20 mouse cellular contexts compared by ENCODE assay signal in the genomic region with DNA sequence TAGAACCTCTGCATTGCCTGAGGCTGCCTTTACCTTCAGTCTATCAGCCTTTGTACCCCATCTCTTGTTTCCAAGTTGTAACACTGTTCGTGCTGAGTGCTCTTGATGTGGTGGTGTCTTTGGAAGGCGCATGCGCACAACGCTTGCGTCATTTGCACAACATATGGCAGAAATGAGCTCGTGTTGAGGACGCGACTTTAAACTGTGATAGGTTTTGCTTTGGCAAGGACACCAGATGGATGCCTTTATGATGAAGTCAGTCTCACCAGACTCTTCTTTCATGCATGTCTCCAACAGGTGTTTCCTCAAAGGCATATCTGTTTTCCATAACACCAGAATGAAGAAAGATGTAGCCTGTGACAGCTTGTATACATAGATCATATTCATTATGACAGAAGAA.
"Had no signal": no experiment of that assay in that cellular context is flagged by ENCODE, and none has a peak within 500 bp of the region (broad histone marks: within the 10 kb centered on the region; RNA-seq: fewer than 3 reads in every experiment).

No protein-coding gene starts in this region.

- H3K4me3 ChIP-seq: layer of hippocampus, adult 2 months; limb, embryonic 15.5 days; liver, embryonic 13.5 days; midbrain, embryonic 10.5 days; midbrain, embryonic 13.5 days; myocyte; neural tube, embryonic 13.5 days had no signal

- ATAC-seq: intestine, postnatal 0 days; midbrain, embryonic 13.5 days; midbrain, embryonic 16.5 days had no signal

- H3K27ac ChIP-seq: kidney, postnatal 0 days; layer of hippocampus, adult 2 months; limb, embryonic 15.5 days; liver, embryonic 13.5 days; macrophage; midbrain, embryonic 10.5 days; midbrain, embryonic 13.5 days; neural tube, embryonic 13.5 days had no signal

- H3K4me2 ChIP-seq: limb, embryonic 15.5 days; liver, embryonic 13.5 days; midbrain, embryonic 13.5 days; neural tube, embryonic 13.5 days had no signal

- H3K9me3 ChIP-seq: limb, embryonic 15.5 days; liver, embryonic 13.5 days; midbrain, embryonic 10.5 days; midbrain, embryonic 13.5 days; neural tube, embryonic 13.5 days had no signal

- H3K9ac ChIP-seq: limb, embryonic 15.5 days; liver, embryonic 13.5 days; midbrain, embryonic 13.5 days; neural tube, embryonic 13.5 days had no signal

- H3K4me1 ChIP-seq: liver, embryonic 13.5 days; midbrain, embryonic 13.5 days; neural tube, embryonic 13.5 days had no signal

- H3K36me3 ChIP-seq: limb, embryonic 15.5 days; liver, embryonic 13.5 days; midbrain, embryonic 10.5 days; midbrain, embryonic 13.5 days; neural tube, embryonic 13.5 days had no signal

- DNase-seq: kidney, adult 2 months; kidney, postnatal 25 days; layer of hippocampus, adult 9-11 months; liver, embryonic 13.5 days; lung, adult 2 months; lung, postnatal 14 days; retina, postnatal 1 day; right cerebral cortex, postnatal 25 days; thymus, adult 18-20 months; thymus, postnatal 4 days had no signal

- H3K27me3 ChIP-seq: limb, embryonic 15.5 days; liver, embryonic 13.5 days; midbrain, embryonic 13.5 days; neural tube, embryonic 13.5 days had no signal
